Mouse (Mus musculus): Measurements from ENCODE around the gene Pdcd1lg2. TPM values are rescaled to one million over a fixed set of nuclear protein-coding genes. Genes with fewer than 3 reads are reported as not detected.

The Pdcd1lg2 gene
- total RNA-seq, 1 experiment from 2014 or later: 3.8 TPM

- peak; percentile 61 for ATAC-seq (replicated peaks; ENCODE audit: insufficient number of reproducible peaks, low FRiP score, low TSS enrichment, poor library complexity, severe bottlenecking)
Observed at GRCm38 (mm10) chr19:29509857-29510256, 99.1 kb downstream of the Pdcd1lg2 start.

- no peak for ATAC-seq (replicated peaks; ENCODE audit: insufficient number of reproducible peaks, low FRiP score, low TSS enrichment, poor library complexity, severe bottlenecking)
Observed at GRCm38 (mm10) chr19:29511826-29512225, 101.1 kb downstream of the Pdcd1lg2 start.

- no peak for ATAC-seq (replicated peaks; ENCODE audit: insufficient number of reproducible peaks, low FRiP score, low TSS enrichment, poor library complexity, severe bottlenecking)
Observed at GRCm38 (mm10) chr19:29513111-29513766, 102.5 kb downstream of the Pdcd1lg2 start.

- no peak for ATAC-seq (replicated peaks; ENCODE audit: insufficient number of reproducible peaks, low FRiP score, low TSS enrichment, poor library complexity, severe bottlenecking)
Observed at GRCm38 (mm10) chr19:29514130-29514529, 103.4 kb downstream of the Pdcd1lg2 start.

- ATAC-seq (replicated peaks; ENCODE audit: insufficient number of reproducible peaks, low FRiP score, low TSS enrichment, poor library complexity, severe bottlenecking): no peak
Observed at GRCm38 (mm10) chr19:29515386-29515785, 104.7 kb downstream of the Pdcd1lg2 start.

GRCm38 (mm10) chr19:29515991-29516390 is 105.3 kb downstream of the Pdcd1lg2 start:
- ATAC-seq (replicated peaks; ENCODE audit: insufficient number of reproducible peaks, low FRiP score, low TSS enrichment, poor library complexity, severe bottlenecking): no peak

GRCm38 (mm10) chr19:29518409-29518808 is 107.7 kb downstream of the Pdcd1lg2 start:
- ATAC-seq (replicated peaks; ENCODE audit: insufficient number of reproducible peaks, low FRiP score, low TSS enrichment, poor library complexity, severe bottlenecking): no peak

GRCm38 (mm10) chr19:29518922-29519321 is 108.2 kb downstream of the Pdcd1lg2 start:
- ATAC-seq (replicated peaks; ENCODE audit: insufficient number of reproducible peaks, low FRiP score, low TSS enrichment, poor library complexity, severe bottlenecking): no peak

Other genes starting within 250 kb of the Pdcd1lg2 start
- 123 to 164 TPM (median 125 TPM) in 3 replicates for gene Jak2, start 159.1 kb upstream of the Pdcd1lg2 start, total RNA-seq (2017)
- 10.8 to 13.7 TPM (median 11.6 TPM) in 3 replicates for gene Insl6, start 85.6 kb upstream of the Pdcd1lg2 start, total RNA-seq (2017)
- 0.29 TPM in 1 of 3 replicates, not detected in the others for gene Rln1, start 76.2 kb upstream of the Pdcd1lg2 start, total RNA-seq (2017)
- gene Plgrkt, start 43.5 kb upstream of the Pdcd1lg2 start, total RNA-seq (2017): 110 to 162 TPM (median 162 TPM) in 3 replicates
- gene Cd274, start 43.5 kb upstream of the Pdcd1lg2 start, total RNA-seq (2017): 80.1 to 92.8 TPM (median 86.9 TPM) in 3 replicates
- gene Ric1, start 111.4 kb downstream of the Pdcd1lg2 start, total RNA-seq (2017): 58.8 to 70.8 TPM (median 64.9 TPM) in 3 replicates
- gene Ermp1, start 237.5 kb downstream of the Pdcd1lg2 start, total RNA-seq (2017): 20.6 to 41.9 TPM (median 30.2 TPM) in 3 replicates

Data from monocyte, adult 5-6 weeks (primary cell).